Mouse (Mus musculus) T-helper 17 cell (primary cell): ENCODE results near the gene Mrnip.

Source experiments
- in situ Hi-C, 2 experiments: fragments of 300-600 bp; cut with MboI, MseI; formaldehyde crosslinking; loops; 1 replicate in 1 of 2; 2 replicates in 1 of 2; pipeline ENCODE4 v1.15.1; 2025; ENCODE audit warnings: high pct_unique_total_duplicates in 2 of 2

Mrnip gene

DNA sequence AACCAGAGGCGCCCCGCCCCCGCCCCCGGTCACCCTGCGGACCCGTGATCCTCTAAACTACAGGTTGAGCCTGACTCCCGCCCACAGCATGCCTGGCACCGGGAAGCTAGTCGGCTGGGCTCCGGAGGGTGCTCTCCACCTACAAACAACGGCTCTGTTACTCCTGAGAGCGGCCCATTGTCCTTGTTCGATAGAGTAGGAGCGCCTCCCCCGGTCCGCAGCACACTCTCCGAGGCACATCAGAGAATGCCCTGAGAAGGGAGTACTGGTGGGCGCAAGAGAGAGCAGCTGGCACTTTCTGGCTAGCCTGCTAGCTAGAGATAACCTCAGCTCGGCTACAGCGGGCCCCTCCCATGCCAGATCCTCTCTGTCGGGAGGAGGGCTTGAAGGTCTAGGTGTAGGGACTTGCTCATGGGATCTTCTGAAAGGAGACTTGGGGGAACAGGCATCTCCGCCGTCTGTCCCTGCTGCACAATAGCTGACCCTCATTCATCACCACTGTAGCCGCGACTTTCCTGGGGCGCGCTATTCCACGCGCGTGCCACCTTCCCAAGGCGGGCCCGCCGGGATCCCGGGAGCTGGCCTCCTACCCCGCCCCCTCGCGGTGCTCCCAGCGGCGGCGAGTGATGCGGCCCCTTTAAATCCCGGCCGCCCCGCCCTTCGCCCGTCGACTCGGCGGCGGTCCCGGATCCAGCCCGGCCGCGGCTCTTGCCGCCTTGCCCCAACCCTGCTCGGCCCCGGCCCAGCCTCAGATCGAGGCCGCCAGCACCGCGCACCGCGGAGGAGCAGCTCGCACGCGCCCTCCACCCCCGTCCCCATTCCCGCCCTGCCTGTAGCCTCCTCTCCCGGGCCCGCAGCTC lies 50.7 kb downstream of the Mrnip start:
- in situ Hi-C loops, result loop anchor here in 1 of 2 experiments (10.0 kb wide), 1 partner anchor 240 kb away; no protein-coding TSS in a partner anchor

DNA sequence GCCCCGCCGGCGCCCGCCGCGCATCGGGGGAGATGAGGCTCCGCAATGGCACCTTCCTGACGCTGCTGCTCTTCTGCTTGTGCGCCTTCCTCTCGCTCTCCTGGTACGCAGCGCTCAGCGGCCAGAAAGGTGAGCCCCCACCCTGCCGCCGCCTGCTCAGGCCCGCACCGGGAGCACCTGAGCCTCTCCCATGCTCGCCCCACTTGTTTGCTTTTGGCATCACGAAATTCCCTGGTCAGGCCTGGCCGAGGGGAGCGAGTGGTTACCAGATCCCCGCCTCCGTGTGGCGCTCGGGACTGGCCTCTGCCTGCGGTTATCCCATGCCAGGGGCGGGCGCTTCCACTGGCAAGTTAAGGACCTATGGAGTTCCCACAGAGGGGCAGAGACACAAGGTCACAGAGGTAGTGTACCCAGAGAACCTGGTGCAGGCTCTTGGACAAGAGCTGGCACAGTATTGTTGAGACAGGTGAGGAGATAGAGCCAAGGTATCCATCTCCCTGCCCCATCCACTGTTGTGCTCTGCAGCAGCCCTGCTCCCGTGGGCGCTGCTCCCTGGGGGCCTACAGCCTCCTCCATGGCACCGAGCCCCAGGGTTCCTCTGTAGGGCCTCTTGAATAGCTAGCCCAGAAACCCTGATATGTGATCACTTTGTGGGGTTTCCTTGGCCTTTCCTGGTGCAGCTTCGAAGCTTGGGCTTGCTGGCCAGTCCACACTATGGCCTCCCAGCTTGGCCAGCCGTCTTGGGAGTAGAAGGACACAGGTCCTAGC lies 51.6 kb downstream of the Mrnip start:
- in situ Hi-C loops, result loop anchor here in 1 of 2 experiments (10.0 kb wide), 1 partner anchor 241 kb away; no protein-coding TSS in a partner anchor

DNA sequence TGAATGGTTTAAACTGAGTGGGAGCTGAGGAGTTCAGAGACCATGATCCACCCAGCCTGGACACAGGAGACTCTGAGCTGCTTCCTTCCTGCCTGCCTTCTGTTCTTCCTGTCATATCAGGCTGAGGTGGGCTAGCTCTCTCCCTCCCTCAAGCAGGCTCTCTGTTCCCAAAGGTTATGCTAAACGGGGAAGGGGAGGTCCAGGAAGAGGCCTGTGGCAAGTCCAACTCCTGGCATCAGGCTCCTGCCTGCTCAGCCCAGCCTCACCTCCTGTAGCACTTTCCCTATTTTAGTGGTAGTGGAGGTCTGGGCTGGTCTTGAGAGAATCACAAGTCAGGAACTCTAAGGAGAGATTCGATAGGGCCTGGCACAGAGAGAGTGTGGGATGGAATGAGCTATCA lies 52.2 kb downstream of the Mrnip start:
- in situ Hi-C loops, result loop anchor here in 1 of 2 experiments (10.0 kb wide), 1 partner anchor 242 kb away; no protein-coding TSS in a partner anchor

DNA sequence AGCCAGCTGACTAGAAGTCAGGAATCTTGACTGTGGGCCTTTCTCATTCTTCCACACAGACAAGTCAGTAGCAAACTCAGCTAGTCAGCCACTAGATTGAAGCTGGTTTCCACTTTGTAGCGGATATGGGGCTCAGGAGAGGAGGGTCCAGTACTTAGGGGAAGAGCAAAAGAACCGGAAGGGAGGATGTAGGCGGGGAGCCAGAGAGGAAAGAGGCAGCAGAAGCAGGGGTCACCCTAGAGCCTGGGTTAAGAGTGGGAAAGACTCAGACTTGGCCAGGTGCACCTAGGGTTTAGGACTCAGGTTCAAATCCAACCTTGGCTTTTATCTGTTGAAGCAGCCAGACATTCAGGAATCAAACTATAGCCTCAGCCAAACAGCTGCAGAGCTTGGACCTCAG lies 53.0 kb downstream of the Mrnip start:
- in situ Hi-C loops, result loop anchor here in 1 of 2 experiments (10.0 kb wide), 1 partner anchor 242 kb away; no protein-coding TSS in a partner anchor

DNA sequence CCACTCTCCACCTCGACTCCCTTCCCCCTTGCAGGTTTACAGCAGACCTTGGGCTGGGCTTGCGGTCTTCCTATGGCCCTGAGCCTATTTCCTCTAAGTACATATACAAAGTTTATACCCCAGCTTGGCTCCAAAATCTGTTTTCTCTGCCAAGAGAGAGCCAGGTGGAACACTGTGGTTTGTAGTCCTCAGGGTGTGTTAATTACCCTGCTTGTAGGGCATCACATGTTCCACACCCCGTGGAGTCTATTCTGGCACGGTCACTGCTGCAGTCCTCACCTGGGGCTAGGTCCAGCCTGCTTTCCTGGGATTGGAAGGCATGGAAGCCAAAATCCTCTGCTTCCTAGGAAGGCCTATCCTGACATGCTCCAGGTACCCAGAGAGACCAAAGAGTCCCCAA lies 53.5 kb downstream of the Mrnip start:
- in situ Hi-C loops, result loop anchor here in 1 of 2 experiments (10.0 kb wide), 1 partner anchor 243 kb away; no protein-coding TSS in a partner anchor

DNA sequence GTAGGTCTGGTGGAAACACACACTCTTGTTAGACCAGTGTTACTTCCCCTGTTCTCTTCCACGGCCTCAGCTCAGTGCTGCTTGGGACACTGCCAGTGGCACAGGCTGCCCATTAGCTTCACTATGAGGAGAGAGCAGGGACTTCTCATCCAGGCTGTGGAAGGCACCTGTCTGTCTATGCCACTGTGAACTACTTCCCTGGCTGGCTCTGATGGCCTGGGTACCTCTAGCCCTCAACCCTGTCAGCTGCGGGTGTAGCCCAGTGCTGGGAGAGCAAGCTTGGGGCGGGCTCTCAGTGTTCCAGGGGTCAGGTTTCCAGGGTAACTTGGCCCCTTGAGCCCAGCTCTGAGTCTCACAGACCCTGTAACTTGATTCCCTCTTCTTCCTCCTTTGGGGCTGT lies 54.5 kb downstream of the Mrnip start:
- in situ Hi-C loops, result loop anchor here in 1 of 2 experiments (10.0 kb wide), 1 partner anchor 244 kb away; no protein-coding TSS in a partner anchor

DNA sequence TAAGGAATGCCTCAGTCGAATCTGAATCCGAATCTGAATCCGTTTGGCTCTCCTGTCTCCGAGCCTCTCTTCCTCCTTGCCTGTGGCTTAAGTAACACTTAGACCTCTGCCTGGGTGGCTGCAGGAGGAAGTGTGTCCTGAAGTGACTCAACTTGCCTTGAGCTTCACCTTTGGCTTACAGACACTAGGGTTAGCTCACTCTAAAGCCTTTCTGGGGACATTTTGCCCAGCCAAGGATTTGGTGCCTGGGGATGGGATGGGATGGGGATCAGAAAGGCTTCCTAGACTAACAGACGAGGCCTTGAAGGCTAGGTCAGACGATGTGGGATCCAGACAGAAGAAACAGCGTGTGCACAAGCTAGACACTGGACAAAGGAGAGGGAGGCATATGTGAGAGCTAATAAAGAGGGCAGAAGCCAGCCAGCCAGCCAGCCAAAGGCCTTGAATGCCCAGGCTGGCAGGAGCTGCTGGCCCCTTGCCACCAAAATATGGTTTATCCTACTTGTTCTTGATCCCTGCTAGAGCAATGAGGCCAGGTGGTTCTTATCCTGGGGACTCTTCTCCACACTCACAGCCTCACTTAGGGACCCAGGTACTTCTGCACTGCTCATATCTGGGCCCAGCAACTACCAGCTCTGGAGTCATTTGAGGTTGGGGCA lies 55.1 kb downstream of the Mrnip start:
- in situ Hi-C loops, result loop anchor here in 1 of 2 experiments (10.0 kb wide), 1 partner anchor 245 kb away; no protein-coding TSS in a partner anchor

DNA sequence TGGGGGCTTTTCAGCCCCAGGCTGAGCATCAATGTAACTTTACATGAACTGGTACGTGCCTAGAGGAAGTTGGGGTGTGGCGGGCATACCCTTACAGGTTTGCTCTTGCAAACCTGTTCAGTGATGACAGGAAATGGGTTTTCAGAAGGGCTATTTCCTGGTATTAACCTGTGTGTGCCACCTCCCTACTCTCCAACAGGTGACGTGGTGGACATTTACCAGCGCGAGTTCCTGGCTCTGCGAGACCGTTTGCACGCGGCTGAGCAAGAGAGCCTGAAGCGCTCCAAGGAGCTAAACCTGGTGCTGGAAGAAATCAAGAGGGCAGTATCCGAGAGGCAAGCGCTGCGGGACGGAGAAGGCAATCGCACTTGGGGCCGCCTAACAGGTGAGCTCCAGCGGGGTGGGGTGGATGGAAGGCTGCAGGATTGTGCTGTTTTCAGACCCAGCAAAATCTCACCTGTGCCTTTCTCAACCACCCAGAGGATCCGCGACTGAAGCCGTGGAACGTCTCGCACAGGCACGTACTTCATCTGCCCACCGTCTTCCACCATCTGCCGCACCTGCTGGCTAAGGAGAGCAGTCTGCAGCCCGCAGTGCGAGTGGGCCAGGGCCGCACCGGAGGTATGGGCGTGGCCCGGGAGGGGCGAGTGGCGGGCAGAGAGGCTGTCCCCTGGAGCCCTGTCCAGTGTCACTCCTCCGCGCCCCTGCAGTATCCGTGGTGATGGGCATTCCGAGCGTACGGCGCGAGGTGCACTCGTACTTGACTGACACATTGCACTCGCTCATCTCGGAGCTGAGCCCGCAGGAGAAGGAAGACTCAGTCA lies 56.4 kb downstream of the Mrnip start:
- in situ Hi-C loops, result loop anchor here (5.0 to 10.0 kb wide), 2 partner anchors 66 to 68 kb away; no protein-coding TSS in a partner anchor

DNA sequence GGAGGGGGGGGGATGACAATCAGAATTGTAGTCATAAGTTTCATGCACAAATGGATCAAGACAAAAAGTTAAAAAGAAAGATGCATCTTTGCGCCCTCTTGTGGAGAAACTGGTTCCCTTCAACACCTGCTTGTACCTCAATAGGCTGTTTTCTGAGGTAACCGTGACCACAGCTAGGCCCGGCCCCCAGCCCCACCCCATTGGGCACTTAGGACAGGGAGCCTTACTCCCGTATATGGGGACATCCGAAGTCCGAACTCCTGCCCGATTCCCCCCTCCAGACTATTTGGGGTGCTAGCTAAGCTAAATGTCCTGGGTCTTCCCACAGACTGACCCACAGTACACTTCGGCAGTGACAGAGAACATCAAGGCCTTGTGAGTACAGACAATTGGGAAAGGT lies 57.2 kb downstream of the Mrnip start:
- in situ Hi-C loops, result loop anchor here (5.0 to 10.0 kb wide), 2 partner anchors 67 to 69 kb away; no protein-coding TSS in a partner anchor

DNA sequence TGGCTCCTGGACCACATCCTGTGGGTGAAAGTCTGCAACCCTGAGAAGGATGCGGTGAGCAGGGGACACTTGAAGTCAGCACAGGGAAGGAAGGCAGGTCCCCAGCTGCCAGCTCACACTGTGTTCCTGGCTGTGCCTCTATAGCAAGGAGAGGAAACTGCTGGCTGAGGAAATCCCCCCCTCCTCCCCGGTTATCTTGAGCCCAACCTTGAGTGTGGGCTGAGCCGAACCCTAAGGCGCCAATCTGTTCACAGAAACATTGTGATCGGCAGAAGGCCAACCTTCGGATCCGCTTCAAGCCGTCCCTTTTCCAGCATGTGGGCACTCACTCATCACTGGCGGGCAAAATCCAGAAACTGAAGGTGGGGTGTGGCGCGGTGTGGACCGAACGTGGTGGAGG lies 58.8 kb downstream of the Mrnip start:
- in situ Hi-C loops, result loop anchor here (5.0 to 10.0 kb wide), 2 partner anchors 68 to 71 kb away; no protein-coding TSS in a partner anchor

DNA sequence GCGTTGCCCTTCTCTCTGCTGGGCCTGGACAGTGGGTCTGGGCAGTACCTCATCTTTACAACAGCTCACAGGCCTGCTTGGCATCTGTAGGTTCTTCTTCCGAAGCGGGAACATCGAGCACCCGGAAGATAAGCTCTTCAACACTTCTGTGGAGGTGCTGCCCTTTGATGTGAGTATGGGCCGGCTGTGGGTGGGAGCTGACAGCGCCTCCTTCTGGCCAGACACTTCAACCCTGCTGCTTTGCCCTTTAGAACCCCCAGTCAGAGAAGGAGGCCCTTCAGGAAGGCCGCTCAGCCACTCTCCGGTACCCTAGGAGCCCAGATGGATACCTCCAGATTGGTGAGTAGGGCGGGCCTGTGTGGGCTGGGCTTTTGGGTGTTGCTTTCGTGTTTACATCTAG lies 59.7 kb downstream of the Mrnip start:
- in situ Hi-C loops, result loop anchor here (5.0 to 10.0 kb wide), 2 partner anchors 69 to 72 kb away; no protein-coding TSS in a partner anchor

DNA sequence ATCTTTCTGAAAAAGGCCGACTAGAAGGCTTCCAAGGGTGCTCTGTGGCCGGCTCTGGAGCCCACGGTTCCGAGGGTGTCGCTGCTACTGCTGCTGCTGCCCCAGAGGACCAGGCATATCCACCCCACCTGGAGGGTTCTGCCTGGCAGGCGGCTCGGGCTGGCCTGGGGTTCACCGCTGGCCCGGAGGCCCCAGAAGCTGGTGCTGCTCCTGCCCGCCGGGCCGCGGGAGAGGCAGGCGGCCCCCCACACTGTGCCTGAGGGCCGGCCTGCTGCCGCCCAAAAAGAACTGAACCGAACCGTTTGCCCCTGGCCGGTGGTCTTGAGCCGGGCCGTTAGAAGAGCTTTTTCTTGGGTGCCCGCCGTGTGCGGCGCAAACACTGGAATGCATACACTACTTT lies 60.4 kb downstream of the Mrnip start:
- in situ Hi-C loops, result loop anchor here (5.0 to 10.0 kb wide), 2 partner anchors 70 to 72 kb away; no protein-coding TSS in a partner anchor

DNA sequence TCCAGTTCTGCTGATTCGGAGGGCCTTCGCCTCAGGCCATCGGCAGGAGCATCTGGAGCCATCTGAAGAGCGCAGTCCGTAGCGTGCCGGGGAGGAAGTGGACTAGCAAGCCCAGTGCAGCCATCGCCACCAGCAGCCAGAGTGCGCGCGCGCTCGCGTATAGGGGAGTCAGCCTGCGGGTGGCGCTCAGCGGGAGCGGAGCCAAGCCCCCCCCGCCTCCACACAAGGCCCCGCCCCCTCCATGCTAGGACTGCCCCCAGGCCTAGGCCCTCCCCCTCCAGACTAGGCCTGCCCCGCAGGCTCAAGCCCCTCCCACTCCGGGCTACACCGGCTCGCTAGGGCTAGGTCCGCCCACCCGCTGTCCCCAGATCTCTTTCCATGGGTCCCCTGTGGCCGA lies 62.3 kb downstream of the Mrnip start:
- in situ Hi-C loops, result loop anchor here in 1 of 2 experiments (10.0 kb wide), 1 partner anchor 72 kb away; no protein-coding TSS in a partner anchor

DNA sequence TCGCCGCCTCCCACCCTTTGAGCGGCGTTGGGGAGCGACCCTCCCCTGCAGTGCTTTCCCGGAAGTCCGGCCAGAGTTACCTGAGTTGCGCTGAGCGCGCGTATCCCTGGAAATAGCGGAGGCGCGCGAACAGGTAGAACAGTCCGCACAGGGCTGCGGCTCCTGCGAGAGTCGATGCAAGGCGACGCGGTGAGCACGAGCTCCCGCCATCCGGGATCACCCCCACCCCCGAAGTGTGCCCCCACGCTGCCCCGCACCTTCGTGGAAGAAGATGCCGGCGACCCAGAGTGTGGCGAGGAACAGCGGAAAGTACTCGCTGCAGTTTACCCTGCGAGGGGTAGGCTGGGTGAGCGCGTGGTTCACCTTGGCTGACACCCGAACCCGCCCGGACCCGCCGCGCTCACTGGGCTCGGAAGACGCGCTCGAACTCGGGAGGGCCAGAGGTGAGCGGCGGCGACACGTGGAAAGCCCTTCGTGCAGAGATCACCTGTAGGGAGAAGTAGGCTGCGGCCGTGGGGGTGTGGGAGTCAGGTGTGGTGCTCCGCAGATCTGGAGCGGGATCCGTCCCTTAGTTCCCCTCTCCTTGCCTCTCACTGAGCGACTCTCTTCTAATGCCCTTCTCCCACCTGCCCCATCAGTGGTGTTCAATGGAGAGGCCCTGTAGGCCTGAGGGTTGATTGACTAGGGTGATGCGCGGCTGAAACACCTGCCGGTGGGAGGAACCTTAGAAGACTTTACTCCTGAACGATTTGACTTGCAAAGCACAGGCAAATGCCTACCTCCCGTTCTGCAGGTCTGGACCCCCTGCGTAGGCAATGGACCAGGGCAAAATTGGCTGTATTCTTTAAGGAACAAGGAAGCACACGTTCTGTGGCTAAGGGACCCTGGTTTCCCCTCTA lies 62.9 kb downstream of the Mrnip start:
- in situ Hi-C loops, result loop anchor here in 1 of 2 experiments (10.0 kb wide), 1 partner anchor 72 kb away; no protein-coding TSS in a partner anchor

DNA sequence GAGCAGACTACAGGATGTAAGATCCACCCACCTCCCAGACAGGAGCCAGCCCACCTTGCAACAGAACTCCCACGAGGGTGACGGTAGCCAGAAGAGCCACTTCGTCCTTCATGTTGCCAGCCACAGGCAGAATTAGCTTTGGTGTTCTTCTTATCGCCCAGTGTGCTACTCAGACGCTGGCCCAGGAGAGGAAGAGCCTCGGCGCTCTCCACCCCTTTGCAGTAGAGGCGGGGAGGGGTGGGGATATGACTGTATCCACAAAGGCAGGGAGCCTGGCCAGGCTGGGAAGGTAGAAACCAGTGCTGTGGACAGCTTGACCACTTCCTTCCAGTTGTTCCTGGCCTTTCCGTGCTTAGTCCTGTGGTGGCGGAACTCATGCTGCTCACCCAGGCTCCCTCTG lies 64.1 kb downstream of the Mrnip start, which contains the start of gene Ltc4s:
Ltc4s (minus strand) TSS at position 293 of the 400 bp plus-strand sequence.
- in situ Hi-C loops, result loop anchor here in 1 of 2 experiments (10.0 kb wide), 1 partner anchor 74 kb away; no protein-coding TSS in a partner anchor

DNA sequence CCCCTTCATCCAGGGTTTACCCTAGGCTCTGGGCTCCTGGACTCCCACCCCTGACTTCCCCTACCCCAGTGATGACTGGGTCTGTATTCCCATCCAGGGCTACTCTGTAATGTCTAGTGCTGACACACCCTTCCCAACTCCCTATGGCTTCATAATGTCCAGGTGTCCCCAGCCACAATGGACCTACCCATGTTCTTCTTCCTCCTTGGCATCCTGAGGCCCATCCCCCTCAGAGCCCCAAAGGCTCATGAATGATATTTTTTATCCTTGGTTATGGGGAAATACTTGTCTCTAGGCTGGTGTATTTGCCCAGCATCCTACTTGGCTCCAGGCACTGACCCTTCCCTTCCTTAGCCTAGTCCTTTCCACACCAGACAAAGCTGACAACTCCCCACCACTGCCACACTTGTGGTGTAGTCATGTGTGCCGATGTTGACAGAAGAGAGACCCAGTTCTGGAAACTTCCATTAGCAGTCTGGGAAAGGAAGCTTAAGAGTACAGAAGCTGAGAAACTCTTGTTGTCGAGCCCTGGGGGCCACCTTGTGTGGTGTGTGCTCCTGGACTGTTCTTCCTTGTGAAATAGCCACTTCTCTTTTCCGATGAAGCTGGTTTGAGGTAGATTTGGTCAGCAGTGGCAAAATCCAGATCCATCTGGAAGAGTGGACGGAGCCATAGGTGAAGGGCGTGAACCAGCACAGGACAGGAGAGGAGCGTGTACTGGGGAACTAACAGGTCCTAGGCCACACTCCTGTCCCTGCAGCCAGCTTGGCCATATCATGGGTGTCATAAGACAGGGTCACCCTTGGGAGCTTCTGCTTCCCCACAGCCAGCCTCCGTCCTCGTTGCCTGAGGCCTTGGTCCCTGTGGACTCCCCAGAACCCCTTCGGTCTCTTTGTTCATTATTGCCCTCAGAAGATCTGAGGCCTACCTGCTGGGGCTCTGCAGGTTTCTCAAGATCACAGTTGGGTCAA lies 64.9 kb downstream of the Mrnip start:
- in situ Hi-C loops, result loop anchor here in 1 of 2 experiments (10.0 kb wide), 1 partner anchor 74 kb away; no protein-coding TSS in a partner anchor

DNA sequence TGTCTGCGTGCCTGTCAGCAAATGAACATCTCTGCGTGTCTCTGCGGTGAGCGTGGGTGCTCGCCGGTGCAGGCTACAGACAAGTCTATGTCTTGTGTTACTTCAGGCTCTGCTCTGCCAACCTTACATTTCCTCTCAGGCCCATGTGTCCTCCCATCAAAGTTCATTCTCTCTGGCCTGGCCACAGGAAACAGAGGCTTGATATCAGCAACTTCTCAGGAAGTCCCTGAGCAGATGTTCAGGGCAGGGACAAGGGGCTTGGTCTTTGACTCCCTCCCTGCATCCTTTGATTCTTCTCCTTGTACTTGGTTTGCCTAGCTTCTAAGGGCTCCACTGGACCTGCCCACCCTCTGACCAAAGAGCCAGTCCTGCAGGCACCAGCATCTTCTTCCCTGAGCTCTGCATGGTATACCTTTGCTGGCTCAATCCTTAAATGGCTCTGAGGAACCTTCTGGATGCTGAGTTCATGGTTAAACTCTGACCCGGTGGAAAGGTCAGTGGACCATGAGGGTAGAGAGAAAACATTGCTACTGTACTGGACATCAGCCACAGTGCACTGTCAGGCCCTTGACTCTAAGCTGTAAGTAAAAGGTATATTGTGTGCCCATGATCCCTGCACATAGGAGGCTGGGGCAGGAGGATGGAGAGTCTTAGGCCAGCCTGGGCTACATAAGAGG lies 66.1 kb downstream of the Mrnip start:
- in situ Hi-C loops, result no loop called here
